Mouse (Mus musculus) hindlimb bud, embryonic 11.5 days (tissue): ENCODE measurements around the gene Mogs.
"Not testable (repeated sequence)": the region's sequence is repeated elsewhere in the genome, so short reads cannot be mapped to it uniquely, and the experiment has no call there.

Experiments
- DNase-seq: peaks from one replicate; pipeline ENCODE4 v3.0.0-alpha.2; 2012; ENCODE audit warnings: low read depth, low spot score; ENCODE audit errors: extremely low spot score

Gene Mogs

GRCm38 (mm10) chr6:83142886-83143285, 27.6 kb downstream of the Mogs start:
- DNase-seq, result no peak

GRCm38 (mm10) chr6:83145209-83145608, 29.9 kb downstream of the Mogs start:
- no peak for DNase-seq

- DNase-seq, result no peak
These were observed 30.5 kb downstream of the Mogs start for GRCm38 (mm10) chr6:83145805-83146204.

- no peak for DNase-seq
These were observed 32.0 kb downstream of the Mogs start for GRCm38 (mm10) chr6:83147280-83147679.

GRCm38 (mm10) chr6:83151721-83152120, 36.4 kb downstream of the Mogs start:
- no peak for DNase-seq

GRCm38 (mm10) chr6:83153038-83153437, 37.7 kb downstream of the Mogs start:
- DNase-seq, result no peak

GRCm38 (mm10) chr6:83153485-83153884, 38.2 kb downstream of the Mogs start:
- DNase-seq, result no peak

- DNase-seq, result no peak
These were observed 40.4 kb downstream of the Mogs start for GRCm38 (mm10) chr6:83155552-83156238.

GRCm38 (mm10) chr6:83156259-83156684, 41.0 kb downstream of the Mogs start, which contains the start of the genes Wdr54 and 1700003E16Rik:
Gene Wdr54, minus strand, starts transcription at chr6:83156397.
Gene 1700003E16Rik, plus strand, starts transcription at chr6:83156404.
- DNase-seq, result peak; percentile 67

- not testable (repeated sequence) for DNase-seq
These were observed 44.2 kb downstream of the Mogs start for GRCm38 (mm10) chr6:83159456-83159855.

- DNase-seq, result no peak
These were observed 46.1 kb downstream of the Mogs start for GRCm38 (mm10) chr6:83161442-83161841.

GRCm38 (mm10) chr6:83161921-83162641, 46.8 kb downstream of the Mogs start:
- DNase-seq, result no peak

GRCm38 (mm10) chr6:83162701-83163100, 47.4 kb downstream of the Mogs start:
- DNase-seq, result peak; percentile 39

- DNase-seq, result no peak
These were observed 49.8 kb downstream of the Mogs start for GRCm38 (mm10) chr6:83165026-83165606.

GRCm38 (mm10) chr6:83165607-83166242, 50.4 kb downstream of the Mogs start, which contains the start of gene Dctn1:
Gene Dctn1, plus strand, starts transcription at chr6:83165920.
- peak; percentile 82 for DNase-seq

GRCm38 (mm10) chr6:83166243-83166630, 50.9 kb downstream of the Mogs start:
- DNase-seq, result no peak
